Mouse (Mus musculus): ENCODE results near the gene Tsc22d1. TPM values are rescaled to one million over a fixed set of nuclear protein-coding genes. Genes with fewer than 3 reads are reported as not detected.
A peak's percentile ranks its signal among the peaks of the same experiment; 100 is the strongest.

The Tsc22d1 gene
- total RNA-seq, 4 experiments from 2014 or later: 338 to 435 (median 378) TPM

- DNase-seq (ENCODE audit: low spot score): no peak
Observed at GRCm38 (mm10) chr14:76487609-76488008, 72.8 kb downstream of the Tsc22d1 start.

- no peak for DNase-seq (ENCODE audit: low spot score)
Observed at GRCm38 (mm10) chr14:76488101-76489044, 73.6 kb downstream of the Tsc22d1 start.

GRCm38 (mm10) chr14:76489128-76489527, 74.4 kb downstream of the Tsc22d1 start:
- no peak for DNase-seq (ENCODE audit: low spot score)

- DNase-seq (ENCODE audit: low spot score): no peak
Observed at GRCm38 (mm10) chr14:76495022-76495421, 80.3 kb downstream of the Tsc22d1 start.

- DNase-seq (ENCODE audit: low spot score): no peak
Observed at GRCm38 (mm10) chr14:76497187-76497586, 82.4 kb downstream of the Tsc22d1 start.

GRCm38 (mm10) chr14:76498210-76498609, 83.4 kb downstream of the Tsc22d1 start:
- no peak for DNase-seq (ENCODE audit: low spot score)

- DNase-seq (ENCODE audit: low spot score): no peak
Observed at GRCm38 (mm10) chr14:76499492-76499891, 84.7 kb downstream of the Tsc22d1 start.

GRCm38 (mm10) chr14:76500036-76500435, 85.3 kb downstream of the Tsc22d1 start:
- no peak for DNase-seq (ENCODE audit: low spot score)

GRCm38 (mm10) chr14:76503231-76503851, 88.6 kb downstream of the Tsc22d1 start:
- DNase-seq (ENCODE audit: low spot score): peak; percentile 70

GRCm38 (mm10) chr14:76504121-76504737, 89.5 kb downstream of the Tsc22d1 start:
- peak; percentile 92 for DNase-seq (ENCODE audit: low spot score)

- DNase-seq (ENCODE audit: low spot score): no peak
Observed at GRCm38 (mm10) chr14:76505101-76505438, 90.3 kb downstream of the Tsc22d1 start.

- peak; percentile 86 for DNase-seq (ENCODE audit: low spot score)
Observed at GRCm38 (mm10) chr14:76505439-76506220, 90.9 kb downstream of the Tsc22d1 start.

- DNase-seq (ENCODE audit: low spot score): peak; percentile 30
Observed at GRCm38 (mm10) chr14:76506425-76507205, 91.9 kb downstream of the Tsc22d1 start.

- DNase-seq (ENCODE audit: low spot score): no peak
Observed at GRCm38 (mm10) chr14:76507357-76507756, 92.6 kb downstream of the Tsc22d1 start.

- DNase-seq (ENCODE audit: low spot score): no peak
Observed at GRCm38 (mm10) chr14:76507804-76508500, 93.2 kb downstream of the Tsc22d1 start.

GRCm38 (mm10) chr14:76508701-76509100, 93.9 kb downstream of the Tsc22d1 start:
- DNase-seq (ENCODE audit: low spot score): no peak

GRCm38 (mm10) chr14:76511971-76512370, 97.2 kb downstream of the Tsc22d1 start:
- no peak for DNase-seq (ENCODE audit: low spot score)

GRCm38 (mm10) chr14:76513395-76514049, 98.8 kb downstream of the Tsc22d1 start:
- DNase-seq (ENCODE audit: low spot score): no peak

GRCm38 (mm10) chr14:76514050-76514585, 99.4 kb downstream of the Tsc22d1 start:
- DNase-seq (ENCODE audit: low spot score): no peak
